Mouse (Mus musculus) lung, postnatal 0 days (tissue): ENCODE measurements at regions not wholly inside any gene's neighbourhood (a gene's known extent, or its start where the extent isn't known, plus 50 kb on each side); places are given as distances from the start of the nearest gene placed in this dataset.

Experiments used
- ATAC-seq: fragments of 200-750 bp; cut with Nextera tagmentation; 2 replicates; pipeline ENCODE4 v1.8.0; 2017; ENCODE audit warnings: moderate library complexity
- DNase-seq: peaks from one replicate; pipeline ENCODE4 v3.0.0-alpha.2; 2016; ENCODE audit warnings: low spot score
- H3K27ac ChIP-seq: fragments of 300-500 bp; sonication (generic); 2 replicates; pipeline ENCODE4 v1.5.1; 2014; ENCODE audit warnings: antibody characterized with exemption, mild to moderate bottlenecking, low read length, mixed read lengths
- H3K27me3 ChIP-seq: fragments of 300-500 bp; sonication (generic); replicated peaks from 2 replicates; pipeline ENCODE4 v1.6.1; 2014; ENCODE audit warnings: low read length, mixed read lengths; ENCODE audit not compliant: insufficient read depth
- H3K36me3 ChIP-seq: fragments of 300-500 bp; sonication (generic); 2 replicates; pipeline ENCODE4 v1.6.1; 2014; ENCODE audit warnings: low read length, mixed read lengths; ENCODE audit not compliant: insufficient read depth
- H3K4me1 ChIP-seq: fragments of 300-500 bp; sonication (generic); 2 replicates; pipeline ENCODE4 v1.6.1; 2014; ENCODE audit warnings: antibody characterized with exemption, low read depth, low read length, mixed read lengths; ENCODE audit not compliant: insufficient read depth
- H3K4me2 ChIP-seq: fragments of 300-500 bp; sonication (generic); replicated peaks from 2 replicates; pipeline ENCODE4 v1.6.1; 2014; ENCODE audit warnings: low read depth, mild to moderate bottlenecking, low read length, moderate library complexity, mixed read lengths
- H3K4me3 ChIP-seq: fragments of 300-500 bp; sonication (generic); 2 replicates; pipeline ENCODE4 v1.5.1; 2014; ENCODE audit warnings: low read depth, low read length
- H3K9ac ChIP-seq: fragments of 300-500 bp; sonication (generic); replicated peaks from 2 replicates; pipeline ENCODE4 v1.6.1; 2014; ENCODE audit warnings: low read depth, mild to moderate bottlenecking
- H3K9me3 ChIP-seq: fragments of 300-500 bp; sonication (generic); 2 replicates; pipeline ENCODE4 v1.6.1; 2016; ENCODE audit warnings: low read length, mixed read lengths
- CTCF ChIP-seq: IDR thresholded peaks from 2 replicates; pipeline ENCODE4 v1.5.1; 2016; ENCODE audit warnings: antibody characterized with exemption, mild to moderate bottlenecking
- EP300 ChIP-seq: IDR thresholded peaks from 2 replicates; pipeline ENCODE4 v1.6.1; 2016; ENCODE audit warnings: antibody characterized with exemption, mild to moderate bottlenecking, control low read depth
- WGBS: fragments of 180-500 bp; shearing (Covaris S2); extraction: QIAGEN DNeasy Blood & Tissue Kit; methylation state at CpG from one replicate; pipeline ENCODE4 v1.1.7; 2014; 5-methylcytosine and 5-hydroxymethylcytosine counted together

- Histone ChIP-seq H3K4me1 (no peaks in the 10 kb centered on the region), H3K4me3 (no peak overlapping the region), H3K27me3 (no peaks in the 10 kb centered on the region), H3K9me3 (no peaks in the 10 kb centered on the region), H3K9ac (no peak overlapping the region), H3K4me2 (no peak overlapping the region), H3K27ac (no peak overlapping the region), H3K36me3 (no peaks in the 10 kb centered on the region)
- no peak for TF ChIP-seq CTCF
- no peak for TF ChIP-seq EP300
- DNase-seq (no peak), ATAC-seq (no peak)
- 47% methylated on average over 10 of the region's 10 CpGs for WGBS
Measured at GRCm38 (mm10) chr2:173950164-173950891, 125.8 kb upstream of the Stx16 start.

- TF ChIP-seq CTCF (no peak), EP300 (no peak)
- Histone ChIP-seq H3K36me3 (no peaks in the 10 kb centered on the region), H3K9ac (no peak overlapping the region), H3K9me3 (no peaks in the 10 kb centered on the region), H3K4me2 (no peak overlapping the region), H3K4me1 (no peaks in the 10 kb centered on the region), H3K4me3 (no peak overlapping the region), H3K27me3 (no peaks in the 10 kb centered on the region), H3K27ac (no peak overlapping the region)
- WGBS: 75% methylated on average over 5 of the region's 5 CpGs
- ATAC-seq (no peak), DNase-seq (no peak)
Measured at GRCm38 (mm10) chr2:173966111-173966510, 110.0 kb upstream of the Stx16 start.

- DNase-seq: no peak
- TF ChIP-seq EP300 (no peak), CTCF (no peak)
- WGBS: 45% methylated on average over 1 of the region's 1 CpGs
- no peak for ATAC-seq
- no peaks in the 10 kb centered on the region for H3K4me1 ChIP-seq
- no peak overlapping the region for H3K9ac ChIP-seq
- H3K36me3 ChIP-seq: no peaks in the 10 kb centered on the region
- H3K9me3 ChIP-seq: no peaks in the 10 kb centered on the region
- no peak overlapping the region for H3K4me3 ChIP-seq
- no peaks in the 10 kb centered on the region for H3K27me3 ChIP-seq
- H3K27ac ChIP-seq: no peak overlapping the region
- no peak overlapping the region for H3K4me2 ChIP-seq
Measured at GRCm38 (mm10) chr2:173970789-173971188, 105.3 kb upstream of the Stx16 start.

GRCm38 (mm10) chr2:173976314-173977053 is 99.6 kb upstream of the Stx16 start:
- no peak for DNase-seq
- WGBS: 26% methylated on average over 4 of the region's 4 CpGs

GRCm38 (mm10) chr2:173977236-173978053 is 98.7 kb upstream of the Stx16 start:
- DNase-seq: no peak
- Histone ChIP-seq H3K27me3 (no peaks in the 10 kb centered on the region), H3K9me3 (no peaks in the 10 kb centered on the region), H3K4me2 (no peak overlapping the region), H3K4me3 (no peak overlapping the region), H3K9ac (no peak overlapping the region), H3K27ac (no peak overlapping the region), H3K36me3 (no peaks in the 10 kb centered on the region), H3K4me1 (no peaks in the 10 kb centered on the region)
- no peak for ATAC-seq
- 40% methylated on average over 12 of the region's 12 CpGs for WGBS
- TF ChIP-seq EP300 (no peak), CTCF (no peak)

More at GRCm38 (mm10) chr2:173976314-173977053, 99.6 kb upstream of the Stx16 start:
- Histone ChIP-seq H3K27me3 (no peaks in the 10 kb centered on the region), H3K27ac (no peak overlapping the region), H3K36me3 (no peaks in the 10 kb centered on the region), H3K4me3 (no peak overlapping the region), H3K4me2 (no peak overlapping the region), H3K9ac (no peak overlapping the region), H3K9me3 (no peaks in the 10 kb centered on the region), H3K4me1 (no peaks in the 10 kb centered on the region)
- no peak for TF ChIP-seq CTCF
- no peak for TF ChIP-seq EP300
- peak; percentile 37; the same call in 1 of the 2 replicates for ATAC-seq
